Mouse (Mus musculus) limb, embryonic 11.5 days (tissue): ENCODE measurements at regions not wholly inside any gene's neighbourhood (a gene's known extent, or its start where the extent isn't known, plus 50 kb on each side); places are given as distances from the start of the nearest gene placed in this dataset.
A peak's percentile ranks its signal among the peaks of the same experiment; 100 is the strongest.

Experiments used
- ATAC-seq: fragments of 200-750 bp; cut with Nextera tagmentation; 2 replicates; pipeline ENCODE4 v1.8.0; 2017; ENCODE audit warnings: low read depth; ENCODE audit not compliant: insufficient number of reproducible peaks, low FRiP score, low TSS enrichment
- DNase-seq: peaks from one replicate; pipeline ENCODE4 v3.0.0-alpha.2; 2015; ENCODE audit warnings: low spot score
- H3K27ac ChIP-seq: fragments of 300-500 bp; sonication (generic); replicated peaks from 2 replicates; pipeline ENCODE4 v1.5.1; 2014; ENCODE audit warnings: low read depth, mild to moderate bottlenecking, low read length
- H3K27me3 ChIP-seq: fragments of 300-500 bp; sonication (generic); 2 replicates; pipeline ENCODE4 v1.6.1; 2014; ENCODE audit warnings: mild to moderate bottlenecking, low read length, mixed read lengths; ENCODE audit not compliant: control insufficient read depth, insufficient read depth
- H3K36me3 ChIP-seq: fragments of 300-500 bp; sonication (generic); 2 replicates; pipeline ENCODE4 v1.6.1; 2014; ENCODE audit warnings: mild to moderate bottlenecking, low read length, moderate library complexity, mixed read lengths; ENCODE audit not compliant: control insufficient read depth, insufficient read depth
- H3K4me1 ChIP-seq: fragments of 300-500 bp; sonication (generic); 2 replicates; pipeline ENCODE4 v1.6.1; 2014; ENCODE audit warnings: low read length, mixed read lengths; ENCODE audit not compliant: control insufficient read depth, insufficient read depth
- H3K4me2 ChIP-seq: fragments of 300-500 bp; sonication (generic); 2 replicates; pipeline ENCODE4 v1.6.1; 2014; ENCODE audit warnings: low read depth, mild to moderate bottlenecking, moderate library complexity; ENCODE audit not compliant: severe bottlenecking
- H3K4me3 ChIP-seq: fragments of 300-500 bp; sonication (generic); 2 replicates; pipeline ENCODE4 v1.5.1; 2014; ENCODE audit warnings: low read depth, low read length
- H3K9ac ChIP-seq: fragments of 300-500 bp; sonication (generic); 2 replicates; pipeline ENCODE4 v1.6.1; 2014; ENCODE audit warnings: mild to moderate bottlenecking, low read length
- H3K9me3 ChIP-seq: fragments of 300-500 bp; sonication (generic); 2 replicates; pipeline ENCODE4 v1.6.1; 2016; ENCODE audit warnings: low read length; ENCODE audit not compliant: control insufficient read depth
- WGBS: fragments of 180-500 bp; shearing (Covaris S2); extraction: QIAGEN DNeasy Blood & Tissue Kit; methylation state at CpG from one replicate; pipeline ENCODE4 v1.1.7; 2014; 5-methylcytosine and 5-hydroxymethylcytosine counted together

- H3K4me2 ChIP-seq = no peak overlapping the region
- H3K9ac ChIP-seq = no peak overlapping the region
- no peaks in the 10 kb centered on the region for H3K36me3 ChIP-seq
- H3K4me3 ChIP-seq = no peak overlapping the region
- DNase-seq (no peak), ATAC-seq (no peak)
- 52% methylated on average over 2 of the region's 2 CpGs for WGBS
- H3K9me3 ChIP-seq = no peaks in the 10 kb centered on the region
- no peaks in the 10 kb centered on the region for H3K4me1 ChIP-seq
- no peaks in the 10 kb centered on the region for H3K27me3 ChIP-seq
- H3K27ac ChIP-seq = no peak overlapping the region
These were observed 382.8 kb downstream of the Plekhb2 start for GRCm38 (mm10) chr1:35232592-35232991.

- H3K36me3 ChIP-seq = no peaks in the 10 kb centered on the region
- no peak overlapping the region for H3K27ac ChIP-seq
- no peaks in the 10 kb centered on the region for H3K27me3 ChIP-seq
- H3K4me1 ChIP-seq = no peaks in the 10 kb centered on the region
- no peak overlapping the region for H3K4me3 ChIP-seq
- no peak overlapping the region for H3K4me2 ChIP-seq
- ATAC-seq (no peak), DNase-seq (no peak)
- H3K9me3 ChIP-seq = no peaks in the 10 kb centered on the region
- H3K9ac ChIP-seq = no peak overlapping the region
These were observed 388.4 kb downstream of the Plekhb2 start for GRCm38 (mm10) chr1:35238139-35238538.

DNA sequence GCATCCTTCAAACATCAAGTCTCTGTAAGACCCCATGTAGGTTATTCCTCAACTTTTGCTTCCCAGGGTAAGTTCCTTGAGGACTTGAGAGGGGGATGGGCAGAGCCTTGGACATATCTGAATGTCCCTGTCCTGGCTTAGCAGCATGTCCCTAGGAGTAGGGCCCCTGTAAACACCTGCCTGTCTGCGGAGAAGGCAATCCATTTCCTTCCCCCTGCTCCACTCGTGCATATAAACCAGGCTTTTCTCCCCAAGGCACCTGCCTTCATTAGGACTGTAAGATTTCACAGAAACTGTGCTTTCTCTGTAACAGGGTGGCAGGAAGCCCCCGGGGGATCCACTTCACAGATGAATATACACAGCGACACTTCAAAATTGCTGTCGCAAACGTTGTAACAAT lies 393.1 kb downstream of the Plekhb2 start:
- 64% methylated on average over 6 of the region's 6 CpGs for WGBS
- Histone ChIP-seq H3K4me2 (no peak overlapping the region), H3K4me1 (no peaks in the 10 kb centered on the region), H3K9me3 (no peaks in the 10 kb centered on the region), H3K27ac (no peak overlapping the region), H3K27me3 (no peaks in the 10 kb centered on the region), H3K4me3 (no peak overlapping the region), H3K9ac (no peak overlapping the region), H3K36me3 (no peaks in the 10 kb centered on the region)
- ATAC-seq = no peak
- DNase-seq = no peak

GRCm38 (mm10) chr1:35243339-35243738 lies 393.6 kb downstream of the Plekhb2 start:
- no peak overlapping the region for H3K4me3 ChIP-seq
- ATAC-seq (no peak), DNase-seq (no peak)
- H3K27ac ChIP-seq = no peak overlapping the region
- H3K36me3 ChIP-seq = no peaks in the 10 kb centered on the region
- H3K27me3 ChIP-seq = no peaks in the 10 kb centered on the region
- WGBS = 76% methylated on average over 6 of the region's 6 CpGs
- H3K4me2 ChIP-seq = no peak overlapping the region
- no peaks in the 10 kb centered on the region for H3K9me3 ChIP-seq
- H3K4me1 ChIP-seq = no peaks in the 10 kb centered on the region
- no peak overlapping the region for H3K9ac ChIP-seq

DNA sequence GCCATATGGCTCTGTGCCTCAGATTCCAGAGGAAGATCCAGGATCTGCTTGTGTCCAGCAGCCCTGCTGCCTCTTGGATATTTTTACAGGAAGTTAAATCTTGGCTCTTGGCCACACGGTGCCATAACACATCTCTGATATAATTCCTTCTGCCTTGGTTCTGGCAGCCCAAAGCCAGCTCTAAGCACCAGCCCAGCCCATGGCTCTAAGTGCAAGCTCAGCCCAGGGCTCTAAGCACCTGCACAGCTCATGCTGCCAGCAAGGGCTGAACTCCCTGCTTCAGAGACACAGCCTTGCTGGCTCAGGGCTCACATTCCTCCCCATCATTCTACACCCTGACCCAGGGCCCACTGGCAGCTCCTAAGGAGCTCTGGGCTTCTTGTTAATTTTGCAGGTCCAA lies 415.3 kb downstream of the Plekhb2 start:
- 95% methylated on average over 1 of the region's 1 CpGs for WGBS
- no peak overlapping the region for H3K9ac ChIP-seq
- H3K27ac ChIP-seq = no peak overlapping the region
- DNase-seq (peak; percentile 14), ATAC-seq (no peak)
- no peaks in the 10 kb centered on the region for H3K4me1 ChIP-seq
- H3K4me3 ChIP-seq = no peak overlapping the region
- no peaks in the 10 kb centered on the region for H3K36me3 ChIP-seq
- no peak overlapping the region for H3K4me2 ChIP-seq
- no peaks in the 10 kb centered on the region for H3K9me3 ChIP-seq
- H3K27me3 ChIP-seq = no peaks in the 10 kb centered on the region

- Histone ChIP-seq H3K27me3 (no peaks in the 10 kb centered on the region), H3K4me1 (no peaks in the 10 kb centered on the region), H3K9me3 (no peaks in the 10 kb centered on the region), H3K27ac (no peak overlapping the region), H3K4me2 (no peak overlapping the region), H3K9ac (no peak overlapping the region), H3K36me3 (no peaks in the 10 kb centered on the region), H3K4me3 (no peak overlapping the region)
- WGBS = 51% methylated on average over 7 of the region's 7 CpGs
- no peak for ATAC-seq
- peak; percentile 22 for DNase-seq
These were observed 416.9 kb downstream of the Plekhb2 start for GRCm38 (mm10) chr1:35266626-35267025.

DNA sequence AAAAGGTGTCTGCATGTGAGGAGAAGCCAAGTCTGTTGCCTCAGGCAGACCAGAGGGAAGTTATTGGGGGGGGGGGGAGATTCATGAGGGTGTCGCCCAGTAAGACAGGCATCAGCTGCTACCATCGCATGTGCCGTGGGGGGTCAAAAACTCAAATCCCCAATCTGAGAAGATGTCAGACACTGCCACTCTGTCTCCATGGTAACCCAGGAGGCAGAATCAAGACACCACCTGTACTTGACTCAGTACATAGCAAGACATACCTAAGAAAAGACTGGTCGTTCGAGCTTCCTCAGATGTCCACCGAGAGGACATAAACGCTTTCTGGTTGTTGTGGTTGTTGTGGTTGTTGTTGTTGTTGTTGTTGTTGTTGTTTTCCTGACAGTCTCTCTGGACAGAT lies 418.1 kb downstream of the Plekhb2 start:
- DNase-seq (no peak), ATAC-seq (no peak)
- 88% methylated on average over 7 of the region's 7 CpGs for WGBS
- no peak overlapping the region for H3K4me2 ChIP-seq
- H3K9ac ChIP-seq = no peak overlapping the region
- no peaks in the 10 kb centered on the region for H3K9me3 ChIP-seq
- H3K36me3 ChIP-seq = no peaks in the 10 kb centered on the region
- H3K4me3 ChIP-seq = no peak overlapping the region
- H3K4me1 ChIP-seq = no peaks in the 10 kb centered on the region
- H3K27me3 ChIP-seq = no peaks in the 10 kb centered on the region
- no peak overlapping the region for H3K27ac ChIP-seq

DNA sequence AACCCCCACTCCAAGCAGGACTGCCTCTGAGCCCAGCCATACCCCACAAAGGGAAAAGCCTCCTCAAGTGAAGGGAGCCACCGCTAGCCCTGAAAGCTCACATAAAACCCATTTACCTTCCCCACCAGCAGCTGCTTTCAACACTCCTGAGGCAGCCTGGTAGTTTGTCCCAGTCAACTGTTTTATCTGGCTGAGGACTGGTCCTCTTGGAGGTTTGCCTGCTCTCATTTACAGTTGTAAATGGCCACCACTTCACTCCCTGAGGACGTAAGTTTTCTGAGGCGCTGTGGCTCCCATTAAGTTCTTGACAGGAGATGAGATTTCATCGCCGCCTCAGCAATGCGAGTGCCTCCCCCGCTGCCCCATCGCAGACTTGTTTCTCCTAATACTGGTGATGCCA lies 425.2 kb downstream of the Plekhb2 start:
- Histone ChIP-seq H3K4me1 (no peaks in the 10 kb centered on the region), H3K36me3 (no peaks in the 10 kb centered on the region), H3K4me3 (no peak overlapping the region), H3K27me3 (no peaks in the 10 kb centered on the region), H3K27ac (no peak overlapping the region), H3K4me2 (no peak overlapping the region), H3K9me3 (no peaks in the 10 kb centered on the region), H3K9ac (no peak overlapping the region)
- 88% methylated on average over 8 of the region's 8 CpGs for WGBS
- ATAC-seq = no peak
- no peak for DNase-seq
